Mouse (Mus musculus): ENCODE measurements at regions not wholly inside any gene's neighbourhood (a gene's known extent, or its start where the extent isn't known, plus 50 kb on each side); places are given as distances from the start of the nearest gene placed in this dataset.

- no peak for DNase-seq
Observed at GRCm38 (mm10) chr14:104006426-104006825, 162.2 kb upstream of the Ednrb start.

- DNase-seq, result no peak
Observed at GRCm38 (mm10) chr14:104005132-104005531, 160.9 kb upstream of the Ednrb start.

- no peak for DNase-seq
Observed at GRCm38 (mm10) chr14:104002421-104002820, 158.2 kb upstream of the Ednrb start.

- DNase-seq, result no peak
Observed at GRCm38 (mm10) chr14:103990418-103990817, 146.2 kb upstream of the Ednrb start.

- DNase-seq, result peak; percentile 17
Observed at GRCm38 (mm10) chr14:103989949-103990348, 145.7 kb upstream of the Ednrb start.

GRCm38 (mm10) chr14:103987266-103987665 lies 143.1 kb upstream of the Ednrb start:
- no peak for DNase-seq

- DNase-seq, result no peak
Observed at GRCm38 (mm10) chr14:103984349-103984748, 140.1 kb upstream of the Ednrb start.

- no peak for DNase-seq
Observed at GRCm38 (mm10) chr14:103978808-103979207, 134.6 kb upstream of the Ednrb start.

- no peak for DNase-seq
Observed at GRCm38 (mm10) chr14:103977769-103978168, 133.6 kb upstream of the Ednrb start.

GRCm38 (mm10) chr14:103973955-103974354 lies 129.8 kb upstream of the Ednrb start:
- no peak for DNase-seq

- DNase-seq, result no peak
Observed at GRCm38 (mm10) chr14:103973111-103973510, 128.9 kb upstream of the Ednrb start.

- peak; percentile 88 for DNase-seq
Observed at GRCm38 (mm10) chr14:103969305-103969704, 125.1 kb upstream of the Ednrb start.

GRCm38 (mm10) chr14:103966293-103966692 lies 122.1 kb upstream of the Ednrb start:
- DNase-seq, result no peak

- no peak for DNase-seq
Observed at GRCm38 (mm10) chr14:103962303-103962881, 118.2 kb upstream of the Ednrb start.

GRCm38 (mm10) chr14:103951899-103952298 lies 107.7 kb upstream of the Ednrb start:
- no peak for DNase-seq

GRCm38 (mm10) chr14:103949950-103950349 lies 105.7 kb upstream of the Ednrb start:
- DNase-seq, result no peak

- no peak for DNase-seq
Observed at GRCm38 (mm10) chr14:103948026-103948777, 104.0 kb upstream of the Ednrb start.

GRCm38 (mm10) chr14:103945753-103946152 lies 101.6 kb upstream of the Ednrb start:
- DNase-seq, result no peak

GRCm38 (mm10) chr14:103939867-103940266 lies 95.7 kb upstream of the Ednrb start:
- peak; percentile 20 for DNase-seq

GRCm38 (mm10) chr14:103938937-103939336 lies 94.7 kb upstream of the Ednrb start:
- no peak for DNase-seq

GRCm38 (mm10) chr14:103938201-103938600 lies 94.0 kb upstream of the Ednrb start:
- DNase-seq, result peak; percentile 87

- peak; percentile 96 for DNase-seq
Observed at GRCm38 (mm10) chr14:103937700-103938099, 93.5 kb upstream of the Ednrb start.

- DNase-seq, result no peak
Observed at GRCm38 (mm10) chr14:103933813-103934212, 89.6 kb upstream of the Ednrb start.

GRCm38 (mm10) chr14:103932170-103932569 lies 88.0 kb upstream of the Ednrb start:
- DNase-seq, result no peak

All from kidney, adult 9 months (tissue).